Mouse (Mus musculus): Measurements from ENCODE around the gene Gm1527. TPM values are rescaled to one million over a fixed set of nuclear protein-coding genes. Genes with fewer than 3 reads are reported as not detected.
"Not testable (repeated sequence)": the region's sequence is repeated elsewhere in the genome, so short reads cannot be mapped to it uniquely, and the experiment has no call there.

The Gm1527 gene
- total RNA-seq (2021) = not detected
- long read RNA-seq, experiment 1 = 0 reads
- long read RNA-seq, experiment 2 = 0 reads

DNA sequence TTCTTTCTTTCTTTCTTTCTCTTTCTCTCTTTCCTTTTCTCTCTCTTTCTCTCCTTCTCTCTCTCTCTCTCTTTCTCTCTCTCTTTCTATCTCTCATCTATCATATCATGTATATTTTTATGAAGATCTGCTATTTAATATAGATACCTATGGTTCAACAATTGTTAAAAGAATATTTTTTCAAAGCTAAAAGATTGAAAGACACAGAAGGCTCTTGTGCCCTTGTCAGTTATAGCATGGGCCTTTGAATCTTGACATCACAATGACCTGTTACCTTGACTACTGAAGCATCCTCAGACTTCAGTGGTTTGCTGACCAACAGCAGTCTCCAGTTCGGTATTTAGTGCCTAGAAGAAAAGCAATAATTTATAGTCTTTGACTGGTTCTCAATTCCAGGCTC is at the start of gene Gm1527:
Gene Gm1527 (plus strand): TSS at position 301 of the 400 bp plus-strand sequence.
- DNase-seq (ENCODE audit: low spot score in 2 of 2) = no peak

DNA sequence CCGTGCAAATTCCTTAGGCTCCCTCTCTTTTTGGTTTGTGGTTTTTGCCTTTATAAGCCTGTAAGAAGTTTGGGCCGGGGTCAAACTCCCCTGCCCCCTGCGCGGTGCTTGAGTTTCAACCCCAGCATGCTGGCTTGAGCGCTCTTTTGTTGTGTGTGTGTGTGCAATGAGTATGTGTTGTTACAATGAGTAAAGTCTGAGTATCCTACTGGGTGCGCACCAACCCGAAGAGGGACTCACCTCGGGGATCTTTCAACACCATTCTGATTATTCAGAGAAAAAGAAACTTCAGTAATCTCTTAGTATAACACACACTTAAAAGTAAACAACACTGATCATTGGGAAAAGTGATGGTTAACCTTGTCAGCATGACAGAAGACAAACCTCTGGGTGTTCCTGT is 49.2 kb upstream of the Gm1527 start:
- no peak for DNase-seq (ENCODE audit: low spot score in 2 of 2)

DNA sequence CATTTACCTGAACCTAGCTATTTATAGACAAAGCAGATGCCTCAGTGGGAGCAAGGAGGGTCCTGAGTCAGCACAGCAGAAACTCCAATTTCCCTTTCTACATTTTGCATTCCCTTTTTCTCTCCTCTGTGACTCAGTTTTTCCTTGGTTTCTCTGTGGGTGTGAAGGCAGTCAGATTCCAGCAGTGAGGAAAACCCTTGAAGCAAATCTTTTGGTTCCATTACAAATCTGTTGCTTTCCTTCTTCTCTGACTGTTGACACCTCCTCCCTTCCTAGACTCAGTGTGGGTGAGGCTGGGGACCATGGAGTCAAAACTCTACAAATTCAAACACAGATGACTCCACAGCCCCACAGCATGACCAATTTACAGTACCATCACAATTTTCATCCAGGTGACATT is 45.3 kb upstream of the Gm1527 start:
- DNase-seq (ENCODE audit: low spot score in 2 of 2) = no peak

DNA sequence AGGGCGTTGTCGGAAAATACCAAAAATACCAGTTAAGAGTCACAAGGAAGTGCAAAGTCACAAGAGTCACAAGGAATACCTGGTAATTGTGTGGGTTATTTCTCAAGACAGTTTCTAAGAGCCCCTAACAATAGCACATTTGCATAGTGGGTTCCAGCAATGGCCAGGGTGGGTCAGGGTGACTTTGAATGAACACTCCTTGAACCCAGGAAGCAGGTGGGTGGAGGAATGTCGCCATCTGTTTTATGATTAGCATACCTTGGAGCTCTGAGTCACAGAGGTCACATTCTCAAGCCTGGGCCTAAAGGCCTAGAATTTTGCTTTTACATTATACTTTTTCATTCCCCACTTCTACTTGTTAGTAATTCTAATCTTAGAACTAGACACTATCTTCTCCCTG is 40.2 kb upstream of the Gm1527 start:
- DNase-seq (ENCODE audit: low spot score in 2 of 2) = not testable (repeated sequence)

DNA sequence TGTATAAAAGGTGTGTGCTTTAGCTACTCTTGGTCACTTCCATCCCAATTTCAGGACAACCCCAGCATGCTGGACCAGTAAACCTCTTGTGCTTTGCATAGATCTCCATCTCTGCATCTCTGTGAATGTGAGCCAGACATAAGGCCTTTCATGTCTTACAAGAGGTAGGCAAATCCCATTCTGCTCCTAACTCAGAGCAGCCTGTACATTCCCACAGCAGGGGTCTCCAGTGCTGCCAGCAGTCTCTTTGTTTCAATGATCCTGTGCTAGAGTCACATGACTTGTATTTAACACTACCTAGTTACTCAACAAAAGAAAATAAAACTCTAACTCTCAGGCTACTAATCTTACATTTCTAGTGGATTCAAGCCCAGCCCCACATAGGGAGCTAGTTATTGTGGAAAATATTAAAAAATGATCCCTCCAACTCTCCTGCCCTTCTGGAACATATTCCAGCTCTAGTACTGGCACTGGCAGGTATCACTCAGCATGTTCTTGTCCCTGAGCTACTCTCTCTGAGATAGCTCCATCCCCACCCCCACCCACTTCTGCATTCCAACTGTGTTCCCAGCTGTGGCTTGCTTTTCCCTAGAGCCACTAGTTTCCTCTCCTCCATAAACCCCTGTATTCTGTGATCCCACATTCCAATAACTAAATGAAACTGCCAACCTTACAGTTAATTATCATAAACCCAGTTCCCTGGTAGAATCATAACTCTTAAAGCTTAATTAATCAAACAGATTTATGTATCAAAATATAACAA is 32.6 kb upstream of the Gm1527 start:
- not testable (repeated sequence) for DNase-seq (ENCODE audit: low spot score in 2 of 2)

DNA sequence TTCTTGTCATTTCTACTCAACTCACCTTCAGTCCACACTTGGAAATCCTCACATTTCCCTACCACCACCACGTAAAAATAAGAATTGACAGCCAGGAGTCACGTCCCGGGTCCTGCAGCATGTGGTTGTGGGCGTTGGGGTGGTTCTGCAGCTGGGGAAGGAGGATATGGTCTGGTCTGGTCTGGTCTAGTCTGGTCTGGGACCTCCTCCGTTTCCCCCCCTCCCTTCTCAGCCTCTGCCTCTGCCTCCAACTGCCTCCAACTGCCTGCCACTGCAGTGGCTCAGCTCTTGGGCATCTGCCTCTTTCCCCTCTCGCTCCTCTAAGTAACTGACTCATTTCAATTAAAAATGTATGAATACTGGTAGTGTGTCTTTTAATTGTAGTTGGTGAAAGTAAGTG is 4.5 kb downstream of the Gm1527 start:
- DNase-seq (ENCODE audit: low spot score in 2 of 2) = not testable (repeated sequence)

DNA sequence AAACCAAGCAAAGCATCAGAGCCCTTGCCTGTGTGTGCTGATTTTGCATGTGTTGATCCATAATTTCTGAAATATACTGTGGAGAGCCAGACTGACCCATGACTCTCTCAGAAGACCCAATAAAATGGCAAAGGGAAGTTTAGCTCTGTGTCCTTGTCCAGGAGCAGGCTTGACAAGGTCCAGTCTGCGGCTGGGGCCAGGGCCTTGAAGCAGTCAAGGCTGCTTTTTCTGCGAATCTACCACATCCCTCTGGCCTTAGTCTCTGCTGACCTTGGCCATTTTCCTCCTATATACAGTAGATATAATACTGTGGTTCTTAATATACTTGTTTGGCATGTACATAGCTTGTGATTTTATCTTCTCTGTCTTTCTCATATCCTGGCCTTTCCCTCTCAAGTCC is 73.5 kb downstream of the Gm1527 start:
- no peak for DNase-seq (ENCODE audit: low spot score in 2 of 2)

DNA sequence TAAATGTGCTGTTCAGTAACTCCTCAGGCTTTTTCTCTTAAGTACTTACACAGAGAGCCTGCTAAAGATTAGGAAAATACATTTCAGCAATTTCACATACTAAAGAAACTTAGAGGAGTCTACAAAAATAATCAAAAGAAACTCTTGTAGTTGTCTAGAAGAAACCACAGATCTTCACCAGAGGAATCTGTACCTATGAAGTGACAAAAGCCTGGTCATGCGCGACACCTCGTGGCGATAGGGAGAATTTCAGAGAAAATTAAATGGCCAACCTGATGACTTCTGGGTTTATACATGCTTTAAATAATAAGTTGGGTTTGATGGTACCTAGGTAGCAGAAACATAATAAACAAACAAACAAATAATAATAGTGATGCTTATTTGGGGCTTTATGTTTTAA is 76.4 kb downstream of the Gm1527 start:
- DNase-seq (ENCODE audit: low spot score in 2 of 2) = peak; percentile 34 to 61

Other genes starting within 250 kb of the Gm1527 start
- not detected for gene Slc2a2, start 194.7 kb upstream of the Gm1527 start, total RNA-seq (2021)
- 10 to 100 TPM; 20.5 to 21.4 TPM for gene Eif5a2, start 111.3 kb upstream of the Gm1527 start, total RNA-seq (2021)
- 100 to 1,000 TPM; 169 to 191 TPM for gene Rpl22l1, start 87.2 kb upstream of the Gm1527 start, total RNA-seq (2021)
- gene Egfem1, start 189.4 kb downstream of the Gm1527 start, total RNA-seq (2021) = 10 to 100 TPM; 27.4 to 27.7 TPM

All from layer of hippocampus, postnatal 14 days (tissue).